Mouse (Mus musculus): ENCODE data around the gene Dgke. TPM values are rescaled to one million over a fixed set of nuclear protein-coding genes. Genes with fewer than 3 reads are reported as not detected.
A peak's percentile ranks its signal among the peaks of the same experiment; 100 is the strongest.

Dgke gene
- polyA plus RNA-seq, 1 experiment from 2014 or later: 13.1 TPM

DNA sequence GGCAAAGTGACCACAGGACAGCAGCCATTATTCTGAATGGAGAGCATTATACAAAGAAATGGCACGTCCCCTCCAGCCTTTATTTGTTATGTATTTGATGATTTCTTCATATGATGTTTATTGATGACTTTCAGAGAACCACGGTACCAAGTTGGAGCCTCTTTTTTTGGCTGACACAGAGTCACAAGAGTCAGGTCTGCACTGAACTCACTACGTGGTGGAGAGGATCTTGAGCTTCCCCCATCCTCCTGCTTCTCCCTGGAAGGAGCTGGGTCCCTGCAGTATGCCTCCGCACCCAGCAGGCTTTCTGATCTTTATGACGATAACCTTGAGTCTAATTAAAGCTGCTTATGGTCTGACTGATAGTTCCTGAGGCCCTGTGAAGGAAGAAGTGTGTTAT, 4.9 kb upstream of the Dgke start:
- 79% methylated on average over 5 of the region's 5 CpGs for WGBS

DNA sequence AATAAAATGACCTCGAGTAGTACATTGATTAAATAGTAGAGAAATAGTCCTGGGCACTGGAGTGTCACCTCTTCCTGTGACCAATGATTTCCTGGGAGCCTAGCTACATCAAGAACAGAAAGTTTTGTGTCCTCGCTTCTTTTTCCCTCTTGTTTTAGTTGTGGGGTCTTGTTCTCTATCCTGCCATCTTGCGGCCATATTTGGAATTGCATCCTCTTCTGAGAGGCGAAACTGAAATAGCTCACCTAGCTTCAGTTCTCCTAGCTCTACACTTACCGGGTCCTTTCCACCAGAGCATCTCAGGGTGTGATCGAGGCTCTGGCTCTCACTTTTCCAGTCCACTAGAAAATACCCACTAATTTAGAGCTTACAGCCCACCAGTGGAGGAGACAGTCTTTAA, 2.7 kb upstream of the Dgke start:
- no peaks in the 10 kb centered on the region for H3K27me3 ChIP-seq
- WGBS: 28% methylated on average over 6 of the region's 6 CpGs
- no peak overlapping the region for H3K27ac ChIP-seq
- H3K36me3 ChIP-seq: no peaks in the 10 kb centered on the region
- no peak overlapping the region for H3K4me3 ChIP-seq (replicated peaks)
- no peak for ATAC-seq
- no peak overlapping the region for H3K9ac ChIP-seq (replicated peaks)
- no peak overlapping the region for H3K4me2 ChIP-seq (replicated peaks)
- no peaks in the 10 kb centered on the region for H3K9me3 ChIP-seq
- H3K4me1 ChIP-seq (replicated peaks): no peaks in the 10 kb centered on the region

More for the DNA sequence above, 4.9 kb upstream of the Dgke start:
- Histone ChIP-seq H3K27ac (no peak overlapping the region), H3K9ac (replicated peaks) (no peak overlapping the region), H3K36me3 (no peaks in the 10 kb centered on the region), H3K27me3 (no peaks in the 10 kb centered on the region), H3K4me3 (replicated peaks) (no peak overlapping the region), H3K4me1 (replicated peaks) (peaks cover 8% of the 10 kb centered on the region; the same call in 1 of the 2 replicates), H3K9me3 (no peaks in the 10 kb centered on the region), H3K4me2 (replicated peaks) (no peak overlapping the region)
- ATAC-seq: no peak

DNA sequence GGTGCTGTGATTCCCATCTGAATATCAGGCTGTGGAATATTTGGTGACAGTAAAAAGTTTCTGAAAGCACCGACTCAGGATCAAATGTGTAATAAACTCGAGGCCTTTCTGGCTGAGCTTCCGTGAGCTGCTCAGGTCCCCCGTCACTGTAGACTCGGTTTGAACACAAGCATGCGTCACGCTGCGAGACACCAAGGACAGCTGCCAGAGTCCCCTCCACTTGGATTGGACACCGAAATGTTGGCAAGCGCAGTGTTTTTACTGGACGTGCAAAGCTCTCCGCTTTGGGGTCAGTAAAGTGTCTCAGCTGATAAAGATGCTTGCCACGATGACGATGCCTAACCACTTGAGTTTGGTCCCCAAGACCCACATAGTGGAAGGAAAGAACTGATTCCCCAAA, 2.0 kb upstream of the Dgke start:
- H3K4me3 ChIP-seq (replicated peaks): no peak overlapping the region
- no peak overlapping the region for H3K27ac ChIP-seq
- H3K27me3 ChIP-seq: no peaks in the 10 kb centered on the region
- no peaks in the 10 kb centered on the region for H3K36me3 ChIP-seq
- no peak overlapping the region for H3K4me2 ChIP-seq (replicated peaks)
- ATAC-seq: no peak
- WGBS: 94% methylated on average over 14 of the region's 14 CpGs
- H3K9me3 ChIP-seq: no peaks in the 10 kb centered on the region
- no peaks in the 10 kb centered on the region for H3K4me1 ChIP-seq (replicated peaks)
- H3K9ac ChIP-seq (replicated peaks): no peak overlapping the region

DNA sequence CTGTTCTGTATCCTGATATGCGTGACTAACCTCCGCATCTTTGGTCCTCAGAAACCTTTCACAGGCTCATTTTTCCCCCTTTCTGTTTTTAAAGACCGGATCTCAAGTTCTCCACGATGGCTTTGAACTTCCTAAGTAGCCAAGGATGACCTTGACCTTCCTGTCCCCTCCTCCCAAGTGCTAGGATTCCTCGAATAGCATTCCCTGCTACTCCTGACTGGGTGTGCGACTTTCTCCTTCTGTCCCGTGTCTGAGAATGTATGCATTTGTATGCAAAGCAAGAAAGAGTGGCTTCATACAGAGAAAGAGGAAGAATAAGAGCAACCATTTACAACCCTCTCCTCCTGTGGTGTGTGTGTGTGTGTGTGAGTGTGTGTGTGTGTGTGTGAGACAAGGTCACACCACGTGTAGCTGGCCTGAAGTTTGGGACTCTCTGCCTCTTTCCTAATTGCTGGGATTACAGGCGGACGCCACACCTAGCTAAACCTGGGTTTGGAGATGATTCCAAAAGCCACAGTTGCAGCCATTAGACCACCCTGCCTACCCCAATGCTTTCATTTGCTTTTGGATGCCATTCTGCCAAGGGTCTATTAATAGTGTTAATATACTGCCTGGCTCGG, 1.3 kb upstream of the Dgke start:
- Histone ChIP-seq H3K4me1 (replicated peaks) (no peaks in the 10 kb centered on the region), H3K27me3 (no peaks in the 10 kb centered on the region), H3K36me3 (no peaks in the 10 kb centered on the region), H3K9ac (replicated peaks) (no peak overlapping the region), H3K27ac (no peak overlapping the region), H3K9me3 (no peaks in the 10 kb centered on the region), H3K4me3 (replicated peaks) (no peak overlapping the region), H3K4me2 (replicated peaks) (no peak overlapping the region)
- no peak for ATAC-seq
- WGBS: 72% methylated on average over 11 of the region's 11 CpGs

DNA sequence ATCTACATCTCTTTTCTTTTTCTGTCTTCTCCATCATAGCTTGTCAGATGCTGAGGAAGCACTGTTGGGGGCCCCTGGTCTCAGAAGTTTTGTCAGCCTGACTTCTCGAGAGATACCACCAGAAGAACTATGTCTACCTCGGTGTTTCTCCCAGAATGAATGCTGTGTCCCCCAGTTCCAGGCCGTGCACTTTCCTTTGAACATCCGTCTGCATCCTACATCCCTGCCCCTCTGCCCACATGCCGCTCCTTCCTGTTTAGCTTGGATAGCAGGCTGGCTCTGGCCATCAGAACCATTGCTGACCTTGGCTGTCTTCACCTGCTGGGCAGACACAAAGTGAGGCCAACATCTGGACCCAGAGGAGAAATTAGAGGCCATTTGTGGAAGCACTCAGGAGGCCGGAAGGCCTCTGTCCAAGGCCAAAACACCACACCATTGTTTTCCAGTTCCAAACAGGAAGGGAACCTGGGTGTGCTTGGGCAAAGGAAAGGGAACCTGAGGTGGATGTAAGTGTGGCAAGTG, 712 bp upstream of the Dgke start:
- Histone ChIP-seq H3K36me3 (no peaks in the 10 kb centered on the region), H3K9ac (replicated peaks) (no peak overlapping the region), H3K27me3 (no peaks in the 10 kb centered on the region), H3K4me2 (replicated peaks) (no peak overlapping the region), H3K27ac (no peak overlapping the region), H3K4me1 (replicated peaks) (no peaks in the 10 kb centered on the region), H3K9me3 (no peaks in the 10 kb centered on the region), H3K4me3 (replicated peaks) (no peak overlapping the region)
- WGBS: 73% methylated on average over 6 of the region's 6 CpGs
- no peak for ATAC-seq

DNA sequence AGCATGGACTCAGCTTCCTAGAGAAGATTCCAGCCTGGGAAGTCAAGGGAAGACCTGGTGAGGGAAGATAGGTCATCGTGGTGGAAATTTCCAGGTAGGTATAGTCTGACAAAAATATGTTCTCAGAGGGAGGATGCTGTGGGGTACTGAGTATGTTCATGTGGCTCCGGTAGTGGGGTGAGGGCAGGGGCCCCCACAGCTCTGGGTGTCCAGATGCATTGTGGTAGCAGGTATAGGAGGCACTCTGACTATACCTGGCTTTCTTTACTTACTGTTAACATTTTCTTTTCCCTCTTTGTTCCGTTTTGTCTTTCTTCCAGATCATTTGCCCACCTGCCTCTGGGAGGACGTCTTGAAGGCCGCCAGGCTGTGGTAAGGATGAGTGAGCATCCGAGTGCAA, 524 bp downstream of the Dgke start:
- WGBS: 84% methylated on average over 6 of the region's 6 CpGs
- Histone ChIP-seq H3K9ac (replicated peaks) (no peak overlapping the region), H3K36me3 (no peaks in the 10 kb centered on the region)

DNA sequence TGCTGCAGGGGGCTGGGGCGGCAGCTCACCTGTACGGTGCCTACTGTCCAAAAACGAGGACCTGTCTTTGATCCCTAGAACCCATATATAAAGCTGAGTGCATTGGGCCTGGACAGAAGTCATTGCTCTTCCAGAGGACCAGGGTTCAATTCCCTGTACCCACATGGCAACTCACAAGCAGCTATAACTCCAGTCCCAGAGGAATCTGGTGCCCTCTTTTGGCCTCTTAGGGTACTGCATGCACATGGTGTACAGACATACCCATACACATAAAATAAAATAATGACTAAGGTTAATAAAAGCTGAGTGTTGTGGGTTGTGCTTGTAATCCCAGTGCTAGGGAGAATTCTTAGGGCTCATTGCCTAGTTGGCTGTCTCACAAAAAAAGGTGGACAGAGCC, 1.4 kb downstream of the Dgke start:
- H3K4me3 ChIP-seq (replicated peaks): no peak overlapping the region
- no peak for ATAC-seq
- H3K36me3 ChIP-seq: no peaks in the 10 kb centered on the region
- no peaks in the 10 kb centered on the region for H3K27me3 ChIP-seq
- H3K9ac ChIP-seq (replicated peaks): no peak overlapping the region
- no peak overlapping the region for H3K27ac ChIP-seq
- no peak overlapping the region for H3K4me2 ChIP-seq (replicated peaks)
- WGBS: over 99% methylated on average over 3 of the region's 3 CpGs
- no peaks in the 10 kb centered on the region for H3K4me1 ChIP-seq (replicated peaks)
- H3K9me3 ChIP-seq: no peaks in the 10 kb centered on the region

More for the DNA sequence above, 524 bp downstream of the Dgke start:
- Histone ChIP-seq H3K4me1 (replicated peaks) (no peaks in the 10 kb centered on the region), H3K4me2 (replicated peaks) (no peak overlapping the region), H3K27ac (no peak overlapping the region), H3K9me3 (no peaks in the 10 kb centered on the region), H3K4me3 (replicated peaks) (no peak overlapping the region), H3K27me3 (no peaks in the 10 kb centered on the region)
- ATAC-seq: no peak

DNA sequence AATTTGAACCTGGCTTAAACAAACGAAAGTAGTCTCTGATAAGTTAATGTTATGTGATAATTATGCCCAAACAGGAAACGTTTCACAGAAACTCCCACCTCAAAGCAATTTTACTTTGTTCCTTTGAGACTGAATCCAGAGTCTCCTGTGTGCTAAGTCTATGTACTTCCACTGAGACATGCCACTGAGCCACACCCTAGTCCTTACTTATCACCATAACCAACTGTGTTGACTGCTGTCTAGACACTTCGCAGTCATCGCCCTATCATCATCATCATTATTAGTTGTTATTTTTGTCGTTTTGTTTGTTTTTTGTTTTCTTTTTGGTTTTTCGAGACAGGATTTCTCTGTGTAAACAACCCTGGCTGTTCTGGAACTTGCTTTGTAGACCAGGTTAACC, 2.3 kb downstream of the Dgke start:
- H3K27ac ChIP-seq: no peak overlapping the region

DNA sequence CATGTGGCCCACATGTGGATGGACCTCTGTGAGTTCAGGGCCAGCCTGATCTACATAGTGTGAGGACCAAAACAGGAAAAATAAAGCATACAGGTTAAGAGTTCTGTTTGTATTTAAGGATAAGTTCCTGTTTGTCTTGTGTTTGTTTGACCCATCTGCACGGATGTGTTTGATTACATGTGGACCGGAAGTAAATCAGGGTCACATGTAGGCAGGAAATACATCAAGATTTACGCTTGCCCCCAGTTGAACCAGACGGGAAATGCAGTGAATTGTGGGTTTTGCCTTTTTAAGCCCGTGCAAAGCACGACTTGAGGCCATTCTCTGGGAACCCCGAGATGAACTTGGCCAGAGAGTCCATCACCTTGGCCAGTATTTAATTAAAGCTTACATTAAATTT, 5.3 kb downstream of the Dgke start:
- H3K9ac ChIP-seq (replicated peaks): no peak overlapping the region
- H3K4me1 ChIP-seq (replicated peaks): peaks cover 31% of the 10 kb centered on the region
- no peak overlapping the region for H3K27ac ChIP-seq
- ATAC-seq: no peak
- no peaks in the 10 kb centered on the region for H3K27me3 ChIP-seq
- H3K4me3 ChIP-seq (replicated peaks): no peak overlapping the region
- H3K9me3 ChIP-seq: no peaks in the 10 kb centered on the region
- H3K36me3 ChIP-seq: no peaks in the 10 kb centered on the region
- 85% methylated on average over 7 of the region's 7 CpGs for WGBS
- H3K4me2 ChIP-seq (replicated peaks): no peak overlapping the region

More for the DNA sequence above, 2.3 kb downstream of the Dgke start:
- ATAC-seq: no peak
- H3K4me3 ChIP-seq (replicated peaks): no peak overlapping the region
- H3K27me3 ChIP-seq: no peaks in the 10 kb centered on the region
- no peaks in the 10 kb centered on the region for H3K9me3 ChIP-seq
- H3K36me3 ChIP-seq: no peaks in the 10 kb centered on the region
- 89% methylated on average over 6 of the region's 6 CpGs for WGBS
- no peak overlapping the region for H3K9ac ChIP-seq (replicated peaks)
- H3K4me2 ChIP-seq (replicated peaks): no peak overlapping the region
- peaks cover 7% of the 10 kb centered on the region for H3K4me1 ChIP-seq (replicated peaks)

DNA sequence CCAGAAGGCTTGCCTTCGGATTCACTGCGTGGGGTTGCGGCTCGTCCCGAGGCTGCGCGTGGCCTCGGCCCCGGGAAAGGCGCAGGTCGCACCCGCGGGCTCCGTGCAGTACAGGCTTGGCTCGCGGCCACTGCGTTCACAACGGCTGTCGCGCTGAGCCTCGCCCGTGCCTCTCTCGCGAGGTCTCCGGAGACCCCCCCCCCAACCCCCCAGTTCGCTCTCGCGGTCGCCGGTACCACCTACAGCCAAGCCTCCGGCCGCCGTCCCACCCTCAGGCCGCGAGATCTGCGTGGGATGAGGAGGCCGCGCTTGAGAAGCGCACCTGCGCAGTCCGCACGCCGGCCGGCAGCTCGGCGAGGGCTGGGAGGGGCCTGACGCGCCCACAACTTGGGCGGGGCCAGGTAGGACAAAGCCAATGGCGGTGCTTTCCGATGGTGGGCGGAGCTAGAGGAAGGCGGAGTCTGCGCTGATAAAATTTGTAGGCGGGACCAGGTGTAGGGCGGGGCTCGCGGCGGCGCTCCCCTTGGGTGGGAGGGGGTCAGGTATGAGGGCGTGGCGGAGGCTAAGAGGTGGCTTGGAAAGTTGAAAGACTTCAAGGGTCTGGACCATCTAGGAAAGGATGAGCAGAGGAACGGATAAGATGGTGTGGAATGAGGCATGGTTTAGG, 6.1 kb downstream of the Dgke start:
- peak overlapping the region; percentile 92 for H3K4me3 ChIP-seq (replicated peaks)
- WGBS: 1% methylated on average over 60 of the region's 63 CpGs
- peaks cover 38% of the 10 kb centered on the region for H3K4me1 ChIP-seq (replicated peaks)
- no peaks in the 10 kb centered on the region for H3K36me3 ChIP-seq
- peak overlapping the region; percentile 74 for H3K27ac ChIP-seq
- peak; percentile 95 for ATAC-seq
- peak overlapping the region; percentile 95 for H3K4me2 ChIP-seq (replicated peaks)
- no peaks in the 10 kb centered on the region for H3K9me3 ChIP-seq
- peak overlapping the region; percentile 91 for H3K9ac ChIP-seq (replicated peaks)
- no peaks in the 10 kb centered on the region for H3K27me3 ChIP-seq

DNA sequence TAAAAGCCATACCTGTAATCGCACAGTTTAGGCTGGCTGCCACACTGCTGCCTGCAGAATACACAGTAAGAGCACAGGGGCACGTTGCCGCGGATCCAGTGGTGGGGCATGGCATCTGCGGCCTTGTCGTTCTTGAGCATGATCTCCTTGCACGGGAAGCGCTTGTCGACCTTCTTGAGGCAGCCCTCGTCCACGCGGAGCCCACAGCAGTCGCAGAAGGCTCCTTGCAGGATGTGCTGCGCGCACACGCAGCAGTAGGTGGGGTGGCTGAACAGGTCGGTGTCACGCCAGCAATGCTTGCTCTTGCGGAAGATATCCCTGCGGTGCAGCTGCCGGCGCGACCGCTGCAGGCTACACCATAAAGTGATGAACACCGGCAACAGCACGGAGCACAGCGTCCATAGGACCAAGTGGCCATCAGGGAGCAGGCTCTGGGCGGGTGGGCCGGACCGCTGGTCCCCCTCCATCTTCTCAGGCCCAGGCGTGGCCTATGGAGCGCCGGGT, 6.7 kb downstream of the Dgke start:
- Histone ChIP-seq H3K27ac (peak overlapping the region; percentile 74), H3K27me3 (no peaks in the 10 kb centered on the region), H3K4me3 (replicated peaks) (peak overlapping the region; percentile 92), H3K9me3 (no peaks in the 10 kb centered on the region), H3K4me2 (replicated peaks) (peak overlapping the region; percentile 95), H3K36me3 (peaks cover under 1% of the 10 kb centered on the region; the same call in 1 of the 2 replicates), H3K9ac (replicated peaks) (peak overlapping the region; percentile 91), H3K4me1 (replicated peaks) (peaks cover 39% of the 10 kb centered on the region)
- ATAC-seq: peak; percentile 87
- 1% methylated on average over 33 of the region's 33 CpGs for WGBS

DNA sequence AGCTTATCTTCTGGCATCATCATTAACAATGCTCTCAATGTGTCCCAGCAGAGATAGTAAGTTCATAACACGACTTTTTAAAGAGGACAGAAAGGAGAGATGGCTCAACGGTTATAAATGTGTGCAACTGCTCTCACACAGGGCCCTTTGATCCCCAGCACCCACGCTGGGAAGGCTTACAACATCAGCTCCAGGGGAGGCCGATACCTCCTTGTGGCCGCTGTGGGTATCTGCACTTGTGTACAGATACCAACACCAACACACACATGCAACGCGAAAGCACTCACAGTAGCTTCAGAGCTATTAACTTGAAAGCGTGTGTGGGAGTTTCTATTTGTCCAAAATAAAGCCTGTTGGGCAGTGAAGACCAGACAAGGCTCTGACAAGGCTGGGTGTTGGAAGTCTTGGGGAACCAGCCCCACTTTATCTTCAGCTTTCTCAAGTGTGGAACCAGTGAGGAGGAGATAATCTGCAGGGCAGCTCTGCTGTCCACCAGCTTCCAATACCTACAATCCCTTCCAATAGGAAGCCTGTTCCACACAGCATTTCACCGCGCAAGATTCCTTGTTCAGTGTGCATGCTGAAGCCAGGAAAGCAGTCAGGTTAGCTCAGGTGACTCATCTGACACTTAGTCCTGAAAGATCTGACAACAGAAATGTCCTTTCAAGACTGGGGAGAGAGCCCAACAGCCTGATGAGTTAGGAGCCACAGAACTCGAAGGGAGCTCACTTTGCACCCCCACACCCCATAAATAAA, 8.0 kb downstream of the Dgke start:
- Histone ChIP-seq H3K36me3 (peaks cover 12% of the 10 kb centered on the region), H3K9ac (replicated peaks) (peak overlapping the region; percentile 91), H3K4me1 (replicated peaks) (peaks cover 39% of the 10 kb centered on the region), H3K27ac (no peak overlapping the region), H3K4me3 (replicated peaks) (peak overlapping the region; percentile 92), H3K9me3 (no peaks in the 10 kb centered on the region), H3K27me3 (no peaks in the 10 kb centered on the region), H3K4me2 (replicated peaks) (peak overlapping the region; percentile 95)
- WGBS: 83% methylated on average over 11 of the region's 11 CpGs
- ATAC-seq: no peak

Measured in midbrain, embryonic 13.5 days (tissue).